Mouse (Mus musculus): Measurements from ENCODE around the gene Cct4. TPM values are rescaled to one million over a fixed set of nuclear protein-coding genes. Genes with fewer than 3 reads are reported as not detected.

Gene Cct4
- polyA plus RNA-seq, 1 experiment from 2014 or later: 448 TPM

- H3K36me3 ChIP-seq (ENCODE audit: control insufficient read depth, insufficient read depth, low read length): no peaks in the 10 kb centered on the region
- no peak overlapping the region for H3K9ac ChIP-seq (ENCODE audit: low read length)
- DNase-seq (ENCODE audit: low spot score, missing footprints) (peak; percentile 69), ATAC-seq (ENCODE audit: low FRiP score) (no peak)
- H3K4me1 ChIP-seq (ENCODE audit: control insufficient read depth, insufficient read depth, low read length): no peaks in the 10 kb centered on the region
- H3K27me3 ChIP-seq (ENCODE audit: control insufficient read depth, insufficient read depth, low read length): no peaks in the 10 kb centered on the region
- peaks cover 5% of the 10 kb centered on the region; the same call in 1 of the 2 replicates for H3K9me3 ChIP-seq (ENCODE audit: control insufficient read depth, low read length)
- H3K4me2 ChIP-seq: no peak overlapping the region
- 86% methylated on average over 4 of the region's 4 CpGs for WGBS
- no peak overlapping the region for H3K27ac ChIP-seq (ENCODE audit: low read depth, low read length)
- H3K4me3 ChIP-seq (ENCODE audit: low read depth, low read length): no peak overlapping the region
These were observed 24.8 kb upstream of the Cct4 start for GRCm38 (mm10) chr11:22965503-22965902.

- Histone ChIP-seq H3K27ac (ENCODE audit: low read depth, low read length) (no peak overlapping the region), H3K4me3 (ENCODE audit: low read depth, low read length) (no peak overlapping the region), H3K4me2 (no peak overlapping the region), H3K36me3 (ENCODE audit: control insufficient read depth, insufficient read depth, low read length) (peaks cover 7% of the 10 kb centered on the region; the same call in 1 of the 2 replicates), H3K27me3 (ENCODE audit: control insufficient read depth, insufficient read depth, low read length) (no peaks in the 10 kb centered on the region), H3K9me3 (ENCODE audit: control insufficient read depth, low read length) (peaks cover 18% of the 10 kb centered on the region), H3K9ac (ENCODE audit: low read length) (no peak overlapping the region), H3K4me1 (ENCODE audit: control insufficient read depth, insufficient read depth, low read length) (peaks cover 2% of the 10 kb centered on the region; the same call in 1 of the 2 replicates)
- ATAC-seq (ENCODE audit: low FRiP score) (no peak), DNase-seq (ENCODE audit: low spot score, missing footprints) (peak; percentile 80)
- 73% methylated on average over 6 of the region's 6 CpGs for whole genome bisulfite sequencing
These were observed 20.8 kb upstream of the Cct4 start for GRCm38 (mm10) chr11:22969486-22969885.

- peaks cover 18% of the 10 kb centered on the region for H3K9me3 ChIP-seq (ENCODE audit: control insufficient read depth, low read length)
- H3K4me1 ChIP-seq (ENCODE audit: control insufficient read depth, insufficient read depth, low read length): peaks cover 6% of the 10 kb centered on the region; the same call in 1 of the 2 replicates
- no peak overlapping the region for H3K9ac ChIP-seq (ENCODE audit: low read length)
- ATAC-seq (ENCODE audit: low FRiP score) (no peak), DNase-seq (ENCODE audit: low spot score, missing footprints) (peak; percentile 59)
- no peak overlapping the region for H3K4me2 ChIP-seq
- WGBS: 100% methylated on average over 1 of the region's 1 CpGs
- H3K36me3 ChIP-seq (ENCODE audit: control insufficient read depth, insufficient read depth, low read length): peaks cover 7% of the 10 kb centered on the region; the same call in 1 of the 2 replicates
- H3K27ac ChIP-seq (ENCODE audit: low read depth, low read length): no peak overlapping the region
- H3K4me3 ChIP-seq (ENCODE audit: low read depth, low read length): no peak overlapping the region
- H3K27me3 ChIP-seq (ENCODE audit: control insufficient read depth, insufficient read depth, low read length): no peaks in the 10 kb centered on the region
These were observed 19.8 kb upstream of the Cct4 start for GRCm38 (mm10) chr11:22970546-22970945.

GRCm38 (mm10) chr11:22971835-22972709 is 18.2 kb upstream of the Cct4 start, which contains the start of gene Zrsr1:
Zrsr1 (plus strand) TSS chr11:22972005.
- DNase-seq (ENCODE audit: low spot score, missing footprints) (peak; percentile 93), ATAC-seq (ENCODE audit: low FRiP score) (peak; percentile 72)
- peak within 1 kb of the TSS; percentile 80 for H3K4me2 ChIP-seq
- peaks cover 18% of the 10 kb centered on the region for H3K9me3 ChIP-seq (ENCODE audit: control insufficient read depth, low read length)
- H3K4me1 ChIP-seq (ENCODE audit: control insufficient read depth, insufficient read depth, low read length): peaks cover 8% of the 10 kb centered on the region; the same call in 1 of the 2 replicates
- WGBS: 51% methylated on average over 56 of the region's 56 CpGs
- no peak within 1 kb of the TSS for H3K27ac ChIP-seq (ENCODE audit: low read depth, low read length)
- H3K4me3 ChIP-seq (ENCODE audit: low read depth, low read length): peak within 1 kb of the TSS; percentile 54
- H3K36me3 ChIP-seq (ENCODE audit: control insufficient read depth, insufficient read depth, low read length): peaks cover 7% of the 10 kb centered on the region; the same call in 1 of the 2 replicates
- no peaks in the 10 kb centered on the region for H3K27me3 ChIP-seq (ENCODE audit: control insufficient read depth, insufficient read depth, low read length)
- H3K9ac ChIP-seq (ENCODE audit: low read length): peak within 1 kb of the TSS; percentile 56

GRCm38 (mm10) chr11:22972746-22973526 is 17.4 kb upstream of the Cct4 start:
- peak; percentile 79 for ATAC-seq (ENCODE audit: low FRiP score)
- H3K4me1 ChIP-seq (ENCODE audit: control insufficient read depth, insufficient read depth, low read length): peaks cover 8% of the 10 kb centered on the region; the same call in 1 of the 2 replicates
- H3K36me3 ChIP-seq (ENCODE audit: control insufficient read depth, insufficient read depth, low read length): peaks cover 7% of the 10 kb centered on the region; the same call in 1 of the 2 replicates
- peak overlapping the region; percentile 80 for H3K4me2 ChIP-seq
- H3K9ac ChIP-seq (ENCODE audit: low read length): peak overlapping the region; percentile 67
- WGBS: 46% methylated on average over 44 of the region's 46 CpGs
- peak overlapping the region; percentile 54 for H3K4me3 ChIP-seq (ENCODE audit: low read depth, low read length)
- H3K27ac ChIP-seq (ENCODE audit: low read depth, low read length): no peak overlapping the region
- no peaks in the 10 kb centered on the region for H3K27me3 ChIP-seq (ENCODE audit: control insufficient read depth, insufficient read depth, low read length)
- peaks cover 13% of the 10 kb centered on the region for H3K9me3 ChIP-seq (ENCODE audit: control insufficient read depth, low read length)
- peak; percentile 96 for DNase-seq (ENCODE audit: low spot score, missing footprints)

- Histone ChIP-seq H3K4me3 (ENCODE audit: low read depth, low read length) (peak overlapping the region; percentile 54), H3K9me3 (ENCODE audit: control insufficient read depth, low read length) (peaks cover 12% of the 10 kb centered on the region), H3K27me3 (ENCODE audit: control insufficient read depth, insufficient read depth, low read length) (no peaks in the 10 kb centered on the region), H3K27ac (ENCODE audit: low read depth, low read length) (no peak overlapping the region), H3K9ac (ENCODE audit: low read length) (peak overlapping the region; percentile 67), H3K36me3 (ENCODE audit: control insufficient read depth, insufficient read depth, low read length) (peaks cover 7% of the 10 kb centered on the region; the same call in 1 of the 2 replicates), H3K4me1 (ENCODE audit: control insufficient read depth, insufficient read depth, low read length) (peaks cover 8% of the 10 kb centered on the region; the same call in 1 of the 2 replicates), H3K4me2 (peak overlapping the region; percentile 58)
- no peak for ATAC-seq (ENCODE audit: low FRiP score)
- WGBS: 51% methylated on average over 14 of the region's 14 CpGs
- DNase-seq (ENCODE audit: low spot score, missing footprints): peak; percentile 88
These were observed 16.7 kb upstream of the Cct4 start for GRCm38 (mm10) chr11:22973599-22973998.

- ATAC-seq (ENCODE audit: low FRiP score) (no peak), DNase-seq (ENCODE audit: low spot score, missing footprints) (no peak)
- H3K4me2 ChIP-seq: no peak overlapping the region
- no peak overlapping the region for H3K4me3 ChIP-seq (ENCODE audit: low read depth, low read length)
- H3K27me3 ChIP-seq (ENCODE audit: control insufficient read depth, insufficient read depth, low read length): no peaks in the 10 kb centered on the region
- peaks cover 14% of the 10 kb centered on the region for H3K4me1 ChIP-seq (ENCODE audit: control insufficient read depth, insufficient read depth, low read length)
- no peak overlapping the region for H3K9ac ChIP-seq (ENCODE audit: low read length)
- H3K9me3 ChIP-seq (ENCODE audit: control insufficient read depth, low read length): no peaks in the 10 kb centered on the region; the same call in 1 of the 2 replicates
- WGBS: 91% methylated on average over 3 of the region's 3 CpGs
- no peak overlapping the region for H3K27ac ChIP-seq (ENCODE audit: low read depth, low read length)
- 0 out of 2 replicates have a peak, but pooled peaks cover 5% of the 10 kb centered on the region for H3K36me3 ChIP-seq (ENCODE audit: control insufficient read depth, insufficient read depth, low read length)
These were observed 12.1 kb upstream of the Cct4 start for GRCm38 (mm10) chr11:22978215-22978614.

GRCm38 (mm10) chr11:22978711-22979110 is 11.6 kb upstream of the Cct4 start:
- H3K9me3 ChIP-seq (ENCODE audit: control insufficient read depth, low read length): no peaks in the 10 kb centered on the region; the same call in 1 of the 2 replicates
- WGBS: 78% methylated on average over 1 of the region's 1 CpGs
- no peak overlapping the region for H3K9ac ChIP-seq (ENCODE audit: low read length)
- no peak for ATAC-seq (ENCODE audit: low FRiP score)
- H3K4me3 ChIP-seq (ENCODE audit: low read depth, low read length): no peak overlapping the region
- no peak overlapping the region for H3K4me2 ChIP-seq
- H3K4me1 ChIP-seq (ENCODE audit: control insufficient read depth, insufficient read depth, low read length): peaks cover 14% of the 10 kb centered on the region
- H3K36me3 ChIP-seq (ENCODE audit: control insufficient read depth, insufficient read depth, low read length): 0 out of 2 replicates have a peak, but pooled peaks cover 2% of the 10 kb centered on the region
- no peak overlapping the region for H3K27ac ChIP-seq (ENCODE audit: low read depth, low read length)
- H3K27me3 ChIP-seq (ENCODE audit: control insufficient read depth, insufficient read depth, low read length): no peaks in the 10 kb centered on the region
- DNase-seq (ENCODE audit: low spot score, missing footprints): no peak

All from midbrain, embryonic 11.5 days (tissue).